Mouse (Mus musculus) layer of hippocampus, adult 9-10 months (tissue): ENCODE data around the gene Ssr3.

Source experiments
- DNase-seq: peaks from one replicate; pipeline ENCODE4 v3.0.0; 2022; ENCODE audit warnings: low spot score

The Ssr3 gene

DNA sequence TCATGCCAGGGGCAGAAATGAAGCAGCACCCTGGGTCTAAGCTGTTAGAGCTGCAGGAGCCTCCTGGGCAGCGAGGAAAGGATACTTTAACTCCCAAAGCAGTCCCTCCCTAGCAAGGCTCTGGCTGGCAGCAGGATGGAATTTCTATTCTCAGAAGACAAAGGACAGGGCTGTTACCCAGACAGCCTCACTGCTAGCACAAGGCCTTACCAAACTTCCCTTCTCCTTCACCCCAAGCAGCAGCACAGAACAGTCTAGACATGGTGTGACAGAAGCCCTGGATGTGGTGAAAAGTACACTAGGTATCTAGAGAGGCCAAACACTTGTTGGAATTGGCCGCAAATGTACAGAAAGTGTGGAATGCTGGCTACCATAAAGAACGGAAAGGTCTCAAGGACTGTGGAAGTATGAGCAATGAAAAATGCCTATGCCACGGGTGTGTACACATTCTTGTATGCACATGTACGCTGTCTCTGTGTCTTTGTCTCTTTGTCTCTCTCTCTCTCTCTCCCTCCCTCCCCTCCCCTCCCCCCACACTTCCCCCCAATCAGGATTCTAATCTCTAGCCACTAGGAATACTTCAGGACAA lies 18.7 kb downstream of the Ssr3 start:
- DNase-seq, result no peak

DNA sequence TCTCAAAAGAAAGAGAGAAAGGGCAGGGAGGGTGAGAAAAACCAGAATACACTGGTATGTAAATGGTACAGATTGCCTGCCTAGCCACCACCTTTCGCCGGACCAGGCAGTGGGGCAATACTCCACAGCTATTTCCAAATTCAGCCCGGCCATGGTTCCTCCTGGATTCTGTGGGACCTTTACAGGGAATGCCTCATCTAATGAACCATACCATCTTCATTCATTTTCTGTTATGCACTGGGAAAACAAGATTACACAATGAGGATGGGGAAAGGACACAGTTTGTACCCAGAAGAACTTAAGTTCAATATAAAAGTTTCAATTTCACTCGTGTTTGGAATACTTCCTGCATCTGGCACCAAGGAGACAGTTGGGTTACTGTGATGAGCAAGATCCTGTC lies 19.9 kb downstream of the Ssr3 start:
- no peak for DNase-seq

DNA sequence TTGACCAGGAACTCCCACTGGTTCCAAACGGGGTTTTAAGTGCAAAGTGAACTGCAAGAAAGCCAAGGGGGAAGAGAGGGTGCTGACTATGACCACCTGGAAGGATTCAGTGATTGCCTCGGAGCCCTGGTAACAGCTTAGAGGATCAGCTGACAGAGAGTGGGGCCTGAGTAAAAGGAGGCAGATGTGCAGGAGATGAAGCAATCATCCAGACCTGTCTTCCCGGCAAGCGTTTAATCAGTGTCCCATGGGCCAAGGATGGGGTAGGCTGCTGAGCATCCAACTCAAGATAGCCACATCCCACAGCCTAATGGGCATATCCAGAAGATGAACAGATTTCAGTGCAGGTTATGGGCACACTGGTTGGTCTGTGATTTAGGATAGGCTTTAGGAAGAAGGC lies 24.5 kb downstream of the Ssr3 start:
- DNase-seq, result no peak

DNA sequence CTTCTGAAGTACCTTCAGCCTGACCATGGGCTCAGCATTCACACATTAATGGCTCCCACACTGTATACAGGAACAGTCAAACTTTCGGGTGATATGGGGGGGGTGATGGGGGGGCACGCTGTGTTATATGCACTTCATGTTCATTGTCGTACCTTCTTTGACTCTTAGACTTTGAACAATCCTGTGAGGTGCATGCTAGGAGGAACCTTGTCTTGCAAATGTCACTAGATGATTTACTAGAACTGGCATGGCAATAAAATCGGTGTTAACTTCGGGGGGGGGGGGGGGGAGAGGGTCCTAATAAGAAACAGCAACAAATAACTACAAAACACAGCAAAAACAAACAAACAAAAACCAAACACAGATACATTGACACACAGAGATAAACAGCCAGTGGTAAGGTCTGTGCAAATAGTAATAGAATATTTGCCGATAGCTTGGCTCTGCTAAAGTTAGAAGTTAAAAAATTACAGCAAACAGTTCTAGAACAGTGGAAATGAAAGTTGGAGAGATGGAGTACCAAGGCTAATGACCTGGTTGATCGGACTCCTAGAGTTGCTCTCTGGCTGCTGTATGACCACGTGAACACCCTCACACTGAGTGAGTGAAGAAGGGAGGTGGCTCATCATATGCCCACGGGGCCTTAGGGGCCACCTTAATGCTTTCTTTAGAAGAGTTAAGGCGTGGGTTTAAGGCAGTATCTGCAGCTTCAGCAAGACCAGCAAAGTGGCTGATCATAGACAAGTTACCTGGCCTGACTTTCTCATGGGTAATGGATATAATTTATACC lies 26.3 kb downstream of the Ssr3 start:
- no peak for DNase-seq

DNA sequence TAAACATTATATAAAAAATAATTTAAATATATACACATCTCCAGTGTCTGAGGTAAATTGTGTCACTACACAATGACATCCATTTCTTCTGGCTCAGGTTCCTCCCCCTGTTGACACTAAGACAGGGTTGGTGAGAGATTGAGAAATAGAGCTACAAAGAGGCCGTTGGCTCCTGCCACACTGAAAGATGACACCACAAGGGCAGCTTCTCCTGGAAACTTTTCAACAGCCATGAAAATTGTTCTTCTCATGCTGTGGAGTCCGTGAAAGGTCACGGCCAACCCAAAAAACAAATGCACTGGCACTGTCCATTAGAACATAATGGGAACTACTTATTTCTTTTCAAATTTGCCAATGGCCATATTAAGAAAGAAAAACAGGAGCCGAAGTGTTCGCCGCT lies 27.2 kb downstream of the Ssr3 start:
- no peak for DNase-seq

DNA sequence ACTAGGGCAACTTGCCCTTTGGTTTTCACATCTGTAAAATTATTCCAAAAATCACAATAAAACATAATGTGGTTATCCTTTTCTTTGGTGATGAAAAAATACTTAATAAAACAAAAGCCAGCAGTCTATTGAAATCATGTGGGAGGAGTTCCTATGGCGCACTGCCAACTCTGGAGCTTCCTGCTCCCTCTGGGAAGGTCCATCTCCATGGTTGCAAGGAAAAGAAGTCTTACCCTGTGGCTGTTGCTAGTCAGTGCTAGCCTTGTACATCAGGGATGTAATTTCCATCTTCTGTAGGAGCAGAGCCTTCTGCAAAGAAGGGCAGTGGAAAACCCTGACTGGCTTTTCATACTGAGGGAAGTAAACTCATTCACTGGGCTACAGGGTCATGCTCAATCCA lies 29.0 kb downstream of the Ssr3 start:
- no peak for DNase-seq

DNA sequence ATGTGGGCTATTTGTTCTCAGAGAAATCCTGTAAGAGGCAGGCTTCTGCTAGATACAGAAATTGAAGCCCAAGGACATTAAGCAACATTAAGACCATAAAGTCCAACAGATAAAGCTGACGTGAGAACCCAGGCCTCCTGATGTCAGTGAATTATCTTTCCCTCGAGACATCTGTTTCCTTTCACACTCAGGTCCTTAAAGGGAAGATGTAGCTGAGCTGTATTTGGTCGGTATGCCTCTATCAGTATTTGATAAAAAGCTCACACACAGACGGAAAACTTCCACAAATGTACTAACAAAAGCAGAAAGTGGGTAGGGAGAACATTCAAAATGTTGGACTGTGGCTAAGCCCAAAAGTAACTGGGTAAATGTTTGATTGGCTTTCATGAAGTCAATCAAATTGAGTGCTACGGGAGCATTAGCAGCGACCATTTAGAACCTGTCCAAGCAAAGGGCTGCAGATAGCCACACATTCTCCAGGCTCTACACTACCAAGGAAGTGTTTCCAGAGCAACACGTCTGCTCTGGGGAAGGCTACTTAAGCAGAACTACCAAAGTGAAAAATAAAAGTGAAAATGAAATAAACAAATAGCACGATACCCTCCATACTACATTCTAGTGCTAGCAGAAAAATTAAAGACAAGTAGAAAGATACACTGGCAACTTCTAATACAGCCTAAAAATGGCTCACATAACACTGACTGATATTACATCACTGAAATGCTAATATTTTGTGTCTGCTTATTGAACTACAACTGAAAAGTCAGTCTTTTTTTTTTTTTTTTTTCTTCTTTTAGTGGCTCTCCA lies 32.1 kb downstream of the Ssr3 start:
- no peak for DNase-seq

DNA sequence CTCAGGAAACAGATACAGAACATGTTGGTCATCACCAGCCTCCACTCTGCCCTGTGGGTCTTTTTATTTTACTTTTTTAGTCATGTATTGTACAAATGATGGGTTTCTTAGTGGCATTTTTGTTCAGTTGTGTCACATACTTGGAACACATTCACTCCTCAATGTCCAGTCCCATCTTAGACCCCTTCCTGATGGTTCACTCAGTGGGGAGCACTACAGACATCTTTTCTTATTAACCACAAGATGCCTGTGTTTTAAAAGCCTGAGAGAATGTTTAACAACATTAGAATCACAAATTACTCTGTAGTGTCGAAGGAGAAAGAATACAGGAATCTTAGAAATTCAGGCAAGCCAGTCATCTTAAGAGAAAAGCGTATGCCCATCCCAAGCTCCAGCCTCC lies 33.6 kb downstream of the Ssr3 start:
- no peak for DNase-seq

DNA sequence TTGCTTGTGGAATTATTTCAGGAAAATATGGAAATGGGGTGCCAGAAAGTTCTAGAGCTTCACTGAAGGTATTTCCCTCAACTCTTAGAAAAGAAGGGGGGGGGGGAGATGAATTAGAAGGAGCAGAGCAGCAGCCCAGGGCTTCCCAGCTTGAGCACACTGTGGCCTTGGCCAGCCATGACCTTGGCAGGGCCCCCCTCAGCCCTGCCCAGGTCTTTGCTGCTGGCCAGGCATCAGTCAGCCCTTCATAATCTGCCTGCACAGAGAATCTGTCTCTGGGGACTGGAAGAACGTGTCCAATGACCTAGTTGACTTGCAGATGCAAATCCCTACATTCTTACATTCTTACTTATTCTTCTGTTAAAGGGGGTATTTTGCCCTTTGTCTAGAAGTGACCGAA lies 34.1 kb downstream of the Ssr3 start:
- no peak for DNase-seq

DNA sequence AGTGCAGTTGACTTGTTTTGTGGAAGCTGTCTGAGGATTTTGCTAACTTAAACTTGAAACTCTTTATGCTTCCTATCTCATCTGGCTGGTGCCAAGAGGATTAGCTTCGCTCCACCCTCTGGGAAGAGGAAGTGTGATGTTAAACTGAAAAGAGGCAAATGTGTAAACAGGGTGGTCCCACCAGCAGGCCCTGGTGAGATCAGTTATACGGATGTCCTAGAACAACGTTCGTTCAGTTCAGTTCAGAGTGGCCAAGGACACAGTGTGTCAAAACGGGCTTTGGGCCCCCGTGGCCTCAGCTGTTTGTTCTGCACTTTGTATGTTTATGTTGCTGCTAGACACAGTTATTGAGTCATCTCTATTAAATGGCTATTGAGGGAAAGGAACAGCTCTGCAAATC lies 36.9 kb downstream of the Ssr3 start:
- no peak for DNase-seq

DNA sequence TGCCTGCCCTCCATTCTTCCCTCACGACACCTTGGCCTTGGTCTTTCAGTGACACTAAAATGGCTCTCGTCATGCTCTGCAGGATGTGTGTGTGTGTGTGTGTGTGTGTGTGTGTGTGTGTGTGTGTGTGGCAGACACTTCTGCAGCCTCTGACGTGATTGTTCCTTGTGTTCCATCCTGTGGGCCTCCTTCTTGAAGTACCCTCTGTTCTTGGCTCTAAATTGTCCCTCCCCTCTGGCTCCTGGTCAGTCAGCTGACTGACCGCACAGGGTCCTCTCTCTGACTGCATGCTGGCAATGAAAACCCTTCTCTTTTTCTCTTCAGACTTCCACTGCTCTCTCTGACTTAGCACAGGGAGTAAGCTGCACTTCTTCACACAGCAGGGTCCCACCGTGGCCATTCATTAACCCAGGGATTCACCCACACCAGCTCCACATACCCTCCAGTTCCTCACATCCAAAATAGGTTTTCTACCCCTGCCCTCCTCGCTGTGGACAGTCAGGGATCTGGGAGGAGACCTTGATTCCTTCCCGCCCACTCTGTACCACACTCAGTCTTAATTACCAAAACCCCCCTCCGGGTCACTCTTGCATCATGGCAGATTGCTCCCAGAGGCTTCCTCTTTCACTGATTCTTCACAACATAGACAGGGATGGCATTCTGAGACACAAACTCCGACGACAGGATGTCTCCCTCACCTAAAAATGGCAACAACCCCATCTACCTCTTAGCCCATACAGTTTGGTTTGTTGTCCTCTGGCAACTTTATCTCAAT lies 39.0 kb downstream of the Ssr3 start:
- DNase-seq, result no peak

DNA sequence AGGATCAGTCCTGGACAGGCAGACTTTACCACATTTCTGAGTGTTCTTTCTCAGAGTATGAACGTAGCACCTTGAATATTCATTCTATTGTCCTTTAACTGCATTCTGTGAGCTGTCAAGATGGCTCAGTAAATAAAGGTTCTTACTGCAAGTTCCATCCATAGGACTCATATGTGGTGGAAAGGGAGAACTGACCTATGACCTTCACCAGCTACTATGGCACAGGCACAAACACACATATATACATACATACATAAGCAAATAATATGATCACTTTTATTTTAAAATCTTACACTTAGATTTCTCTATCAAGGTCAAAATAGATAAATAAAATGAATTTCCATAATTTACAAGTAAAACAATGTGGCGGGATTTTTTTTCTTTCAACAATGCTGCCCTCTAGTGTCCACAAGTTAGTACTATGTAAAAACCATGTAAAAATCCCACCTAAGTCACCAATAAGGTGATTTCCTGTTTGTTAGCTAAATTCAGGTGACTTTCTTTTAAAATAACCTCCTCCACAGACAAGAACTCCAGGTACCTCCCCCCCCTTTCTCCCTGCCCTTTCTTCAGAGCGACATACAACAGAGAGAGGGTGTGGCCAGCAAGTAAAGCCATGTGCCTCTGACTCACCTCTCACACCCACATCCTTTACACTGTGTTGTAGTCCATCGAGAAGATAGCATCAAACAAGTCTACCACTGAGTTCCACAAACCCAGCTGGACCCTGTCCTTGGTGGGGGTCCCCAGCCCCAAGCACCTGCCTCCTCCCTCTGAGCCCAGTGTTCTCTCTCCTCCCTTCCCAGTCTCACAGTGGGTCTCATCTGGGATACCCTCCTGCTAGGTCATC lies 39.9 kb downstream of the Ssr3 start:
- no peak for DNase-seq

DNA sequence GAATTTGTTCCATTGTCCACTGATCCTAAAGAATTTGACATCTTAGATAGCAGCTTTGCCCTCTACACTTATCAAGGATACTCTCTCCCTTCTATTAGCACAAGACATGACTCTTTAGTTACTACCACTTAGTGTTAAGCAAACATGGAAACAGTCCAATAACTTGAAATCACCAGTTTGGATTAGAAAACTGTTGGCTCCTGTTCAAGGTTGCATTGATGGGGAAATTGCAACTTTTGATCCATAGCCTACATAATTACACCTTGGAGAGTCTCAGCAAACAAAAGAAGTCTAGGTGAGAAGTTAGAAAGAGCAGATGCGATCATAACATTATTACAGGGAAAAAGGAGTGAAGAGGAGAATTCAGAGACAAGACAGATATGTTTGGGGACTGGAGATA lies 46.2 kb downstream of the Ssr3 start:
- no peak for DNase-seq

DNA sequence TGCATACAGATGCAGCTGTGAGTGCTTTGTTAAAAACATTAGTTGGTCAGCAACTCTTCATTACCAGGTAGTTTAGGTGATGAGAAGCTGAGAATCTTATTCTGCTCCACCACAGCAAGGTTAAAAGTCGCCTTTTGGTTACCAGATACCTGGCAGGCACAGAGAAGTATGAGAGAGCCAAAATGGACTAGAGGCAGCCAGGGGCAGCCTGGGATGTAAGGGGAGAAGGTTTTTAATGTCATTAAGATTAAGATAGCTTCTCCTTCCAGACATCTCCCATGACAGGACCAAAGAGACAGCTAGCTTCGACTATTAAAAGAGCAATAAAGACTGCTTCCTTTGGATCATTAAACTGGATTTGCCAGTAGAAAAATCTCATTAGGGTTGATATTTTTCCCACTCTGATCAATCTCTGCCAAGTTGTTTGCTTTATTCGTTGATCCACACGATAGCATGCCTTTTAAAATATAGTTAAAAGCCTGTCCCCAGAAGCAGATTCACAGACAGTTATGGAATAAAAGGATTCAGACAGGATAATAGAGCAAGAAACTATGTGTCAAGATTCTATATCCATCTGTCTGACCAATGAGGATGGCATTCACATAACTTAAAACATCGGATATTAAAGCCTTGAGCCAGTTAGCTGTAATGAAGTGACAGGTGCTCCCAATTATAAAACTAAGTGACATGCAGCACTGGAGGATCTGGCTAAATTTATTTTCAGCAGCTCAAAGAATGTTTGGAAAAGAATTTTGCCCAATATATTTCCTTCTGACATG lies 52.1 kb downstream of the Ssr3 start:
- no peak for DNase-seq

DNA sequence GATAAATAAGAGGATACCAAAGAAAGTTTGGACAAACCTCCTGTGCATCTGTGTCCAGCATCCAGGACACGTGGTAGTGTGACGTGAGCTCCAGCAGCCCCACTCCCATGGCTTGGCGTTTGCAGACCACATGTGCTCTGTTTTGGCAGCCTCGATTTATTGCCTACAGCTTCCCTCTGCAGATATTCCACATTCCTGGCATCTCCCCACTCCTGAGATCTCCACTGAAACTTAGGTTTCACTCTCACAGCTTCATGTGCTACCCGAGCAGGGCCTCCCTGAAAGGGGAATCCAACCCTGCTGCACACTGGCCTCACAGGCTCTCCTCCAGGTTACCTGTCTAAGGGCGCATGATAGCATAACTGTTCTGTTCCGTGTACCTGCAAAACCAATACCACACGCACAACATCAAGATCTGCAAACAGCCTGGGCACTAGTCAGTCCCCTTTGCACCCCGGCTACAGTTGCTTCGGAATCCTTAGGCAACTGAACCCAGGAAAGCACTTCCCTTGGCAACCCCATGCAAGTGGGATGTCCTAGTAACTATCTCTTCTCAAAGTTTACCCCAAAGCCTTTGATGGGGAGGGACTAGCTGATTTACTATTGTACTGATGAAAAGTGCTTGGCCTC lies 54.5 kb downstream of the Ssr3 start:
- DNase-seq, result no peak
